Mouse (Mus musculus) bone marrow, adult 2 months (tissue): Measurements from ENCODE around the gene Wdr73. TPM values are rescaled to one million over a fixed set of nuclear protein-coding genes. Genes with fewer than 3 reads are reported as not detected.

Source experiments
- H3K27ac ChIP-seq: fragments of 200-500 bp; 2 replicates; pipeline ENCODE4 v1.5.1; 2012; ENCODE audit warnings: low read depth, mild to moderate bottlenecking, control low read depth, inconsistent platforms, low read length; ENCODE audit not compliant: control insufficient read depth, poor library complexity, insufficient read depth
- H3K4me1 ChIP-seq: fragments of 200-500 bp; 2 replicates; pipeline ENCODE4 v1.6.1; 2011; ENCODE audit warnings: low read length; ENCODE audit not compliant: control insufficient read depth, insufficient read depth
- H3K4me3 ChIP-seq: fragments of 200-500 bp; replicated peaks from 2 replicates; pipeline ENCODE3; 2011; ENCODE audit warnings: mild to moderate bottlenecking, low read depth, low read length, control low read depth; ENCODE audit not compliant: control insufficient read depth
- CTCF ChIP-seq: fragments of 200-500 bp; IDR thresholded peaks from 2 replicates; pipeline ENCODE4 v1.5.1; 2011; ENCODE audit warnings: low read length, control low read depth; ENCODE audit not compliant: control insufficient read depth, insufficient read depth
- POLR2A ChIP-seq: fragments of 200-500 bp; IDR thresholded peaks from 2 replicates; pipeline ENCODE4 v1.6.1; 2011; ENCODE audit warnings: low read depth, mild to moderate bottlenecking, control low read depth, low read length, borderline replicate concordance; ENCODE audit not compliant: control insufficient read depth
- WGBS: fragments of 180-500 bp; shearing (Covaris S2); methylation state at CpG from one replicate; pipeline ENCODE4 v1.1.7; 2018; 5-methylcytosine and 5-hydroxymethylcytosine counted together
- polyA plus RNA-seq: library from polyadenylated mRNA; stranded (reverse); fragments of >200 nt; gene quantifications from 2 replicates; pipeline ENCODE4 v1.2.4, GENCODE M21; 2011; ENCODE audit warnings: low replicate concordance; ENCODE audit not compliant: missing spikeins, insufficient read depth, insufficient read length

The Wdr73 gene
- polyA plus RNA-seq, 1 experiment, result 12.8 TPM

DNA sequence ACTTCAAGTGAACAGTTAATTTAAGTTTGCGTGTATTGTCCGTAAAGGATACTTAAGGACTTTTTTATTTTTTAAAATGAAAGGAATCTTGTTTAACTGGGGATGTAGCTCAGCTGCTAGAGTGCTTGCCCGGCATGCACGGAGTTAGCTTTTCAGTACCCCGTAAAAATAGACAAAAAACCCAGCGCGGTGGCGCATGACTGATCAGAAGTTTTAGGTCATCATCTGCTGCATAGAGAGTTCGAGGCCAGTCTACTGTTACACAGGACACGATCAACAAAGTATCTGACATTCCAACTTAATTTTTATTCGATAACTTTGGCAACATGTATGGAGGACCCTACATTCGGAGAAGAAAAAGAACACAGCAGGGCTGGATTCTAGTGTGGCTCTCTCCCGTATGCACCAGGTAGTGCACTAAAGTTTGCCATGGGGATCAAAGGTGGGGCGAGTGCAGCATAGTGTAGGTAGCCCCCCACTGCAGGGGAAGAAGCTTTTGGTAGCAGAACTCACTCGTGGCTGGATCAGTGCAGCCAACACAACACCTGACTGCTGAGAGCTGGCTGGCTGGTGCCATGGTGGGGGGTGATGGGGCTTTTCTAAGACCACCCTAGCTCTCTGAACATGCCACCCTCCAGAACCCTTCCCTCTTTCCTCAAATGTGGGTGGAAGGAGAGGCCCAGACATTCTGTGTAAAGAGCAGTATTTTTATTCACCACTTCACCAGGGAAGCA is 639 bp upstream of the Wdr73 start:
- WGBS, result 19% methylated on average over 15 of the region's 15 CpGs
- Histone ChIP-seq H3K27ac (peak overlapping the region; percentile 46; the same call in 1 of the 2 replicates), H3K4me1 (no peaks in the 10 kb centered on the region; the same call in 1 of the 2 replicates), H3K4me3 (peak overlapping the region; percentile 76)
- no peak for TF ChIP-seq CTCF
- TF ChIP-seq POLR2A, result no peak

- no peak overlapping the region for H3K4me3 ChIP-seq
- TF ChIP-seq CTCF (no peak), POLR2A (no peak)
Observed at GRCm38 (mm10) chr7:80897721-80898120, 3.3 kb downstream of the Wdr73 start.

DNA sequence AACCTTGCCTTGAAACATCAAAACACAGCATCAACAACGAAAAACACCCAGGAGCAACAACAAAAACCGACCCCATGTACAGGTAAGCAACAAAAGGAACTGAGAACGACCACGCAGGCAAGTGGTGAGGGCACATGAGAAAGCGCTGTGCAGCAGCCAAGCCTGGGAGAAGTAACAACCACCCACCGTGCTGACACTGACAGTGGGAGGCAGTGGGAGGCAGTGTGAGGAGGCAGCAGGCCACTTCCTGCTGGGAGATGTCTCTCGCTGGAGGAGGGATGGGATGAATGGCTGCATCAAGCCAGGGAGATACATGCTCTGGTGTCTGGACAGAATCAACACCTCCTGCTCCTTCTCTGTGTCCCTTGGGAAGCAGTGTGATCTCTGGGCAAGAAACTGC is 3.9 kb downstream of the Wdr73 start:
- H3K4me1 ChIP-seq, result no peaks in the 10 kb centered on the region; the same call in 1 of the 2 replicates

More at GRCm38 (mm10) chr7:80897721-80898120, 3.3 kb downstream of the Wdr73 start:
- Histone ChIP-seq H3K4me1 (no peaks in the 10 kb centered on the region; the same call in 1 of the 2 replicates), H3K27ac (no peak overlapping the region)
- 83% methylated on average over 4 of the region's 4 CpGs for WGBS

DNA sequence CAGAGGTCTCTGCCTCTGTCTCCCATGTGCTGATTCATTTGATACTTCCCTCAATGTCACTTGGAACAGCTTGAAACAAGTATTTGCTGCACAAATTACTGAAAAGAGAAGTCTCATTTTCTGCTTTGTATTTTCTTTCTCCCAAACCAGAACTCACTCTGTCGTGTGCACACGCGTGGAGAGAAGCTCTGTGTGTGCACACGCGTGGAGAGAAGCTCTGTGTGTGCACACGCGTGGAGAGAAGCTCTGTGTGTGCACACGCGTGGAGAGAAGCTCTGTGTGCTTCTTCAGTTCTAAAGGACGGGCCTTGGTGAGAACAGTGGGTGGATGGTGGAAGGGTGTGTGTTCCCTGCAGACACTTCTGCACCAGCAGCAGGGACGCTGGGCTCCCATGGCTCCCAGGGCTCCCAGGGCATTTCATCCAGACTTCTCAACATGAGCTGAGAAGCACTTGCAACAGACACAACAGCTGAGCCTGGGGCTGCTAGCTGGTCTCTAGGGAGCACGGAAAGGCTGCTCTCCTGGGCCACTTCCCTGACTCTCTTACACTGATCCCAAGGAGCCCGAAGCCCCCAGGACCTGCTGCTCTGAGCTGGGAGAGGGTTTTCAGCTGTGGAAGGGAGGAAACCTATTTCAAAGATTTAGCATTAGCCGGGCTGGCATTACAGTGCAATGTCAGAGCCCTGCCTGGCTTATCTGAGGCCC is 6.1 kb downstream of the Wdr73 start:
- Histone ChIP-seq H3K4me3 (no peak overlapping the region), H3K27ac (no peak overlapping the region), H3K4me1 (no peaks in the 10 kb centered on the region)
- WGBS, result 92% methylated on average over 14 of the region's 14 CpGs
- no peak for TF ChIP-seq CTCF

More for the DNA sequence above, 3.9 kb downstream of the Wdr73 start:
- Histone ChIP-seq H3K27ac (no peak overlapping the region), H3K4me3 (no peak overlapping the region)
- TF ChIP-seq CTCF (no peak), POLR2A (no peak)
- WGBS, result 80% methylated on average over 7 of the region's 7 CpGs

DNA sequence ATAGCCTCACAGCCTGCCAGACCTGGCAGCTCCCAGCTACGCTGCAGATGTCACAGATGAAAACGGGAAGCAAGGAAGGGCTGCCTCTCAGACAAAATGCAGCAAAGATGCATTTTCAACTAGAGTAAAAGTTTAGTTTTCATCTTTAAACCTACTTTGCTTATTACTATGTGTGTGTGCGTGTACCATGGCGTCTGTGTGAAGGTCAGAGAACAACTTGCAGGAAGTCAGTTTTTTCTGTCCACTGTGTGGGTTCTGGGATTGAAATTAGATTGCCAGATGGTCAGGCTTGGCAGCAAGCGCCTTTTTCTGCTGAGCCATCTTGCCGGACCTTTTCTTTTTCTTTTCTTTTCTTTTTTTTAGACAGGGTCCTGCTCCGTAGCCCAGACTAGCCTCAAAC is 6.9 kb downstream of the Wdr73 start:
- 84% methylated on average over 7 of the region's 7 CpGs for WGBS
- H3K4me3 ChIP-seq, result no peak overlapping the region
- no peak overlapping the region for H3K27ac ChIP-seq
- TF ChIP-seq CTCF, result no peak
- TF ChIP-seq POLR2A, result no peak
- peaks cover 4% of the 10 kb centered on the region for H3K4me1 ChIP-seq

DNA sequence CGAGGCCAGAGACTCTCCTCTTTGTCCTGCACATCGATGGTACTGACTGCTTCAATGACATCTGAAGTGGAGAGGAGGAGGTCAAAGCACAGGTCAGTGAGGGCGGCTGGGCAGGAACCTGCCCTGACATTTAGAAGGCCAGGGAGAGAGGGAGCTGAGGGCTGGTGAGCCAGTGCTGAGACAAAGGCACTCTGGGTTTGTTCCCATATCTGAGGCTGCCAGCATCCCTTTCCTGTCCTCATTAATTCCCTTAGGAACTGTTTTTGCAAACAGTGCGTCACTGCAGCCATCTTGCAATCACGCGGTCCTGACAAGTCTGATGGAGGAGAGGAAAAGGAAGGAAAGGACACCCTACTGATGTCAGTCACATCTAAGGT is 7.3 kb downstream of the Wdr73 start:
- H3K4me1 ChIP-seq, result peaks cover 4% of the 10 kb centered on the region
- TF ChIP-seq POLR2A, result no peak
- no peak for TF ChIP-seq CTCF
- 81% methylated on average over 6 of the region's 6 CpGs for WGBS
- no peak overlapping the region for H3K27ac ChIP-seq
- H3K4me3 ChIP-seq, result no peak overlapping the region

DNA sequence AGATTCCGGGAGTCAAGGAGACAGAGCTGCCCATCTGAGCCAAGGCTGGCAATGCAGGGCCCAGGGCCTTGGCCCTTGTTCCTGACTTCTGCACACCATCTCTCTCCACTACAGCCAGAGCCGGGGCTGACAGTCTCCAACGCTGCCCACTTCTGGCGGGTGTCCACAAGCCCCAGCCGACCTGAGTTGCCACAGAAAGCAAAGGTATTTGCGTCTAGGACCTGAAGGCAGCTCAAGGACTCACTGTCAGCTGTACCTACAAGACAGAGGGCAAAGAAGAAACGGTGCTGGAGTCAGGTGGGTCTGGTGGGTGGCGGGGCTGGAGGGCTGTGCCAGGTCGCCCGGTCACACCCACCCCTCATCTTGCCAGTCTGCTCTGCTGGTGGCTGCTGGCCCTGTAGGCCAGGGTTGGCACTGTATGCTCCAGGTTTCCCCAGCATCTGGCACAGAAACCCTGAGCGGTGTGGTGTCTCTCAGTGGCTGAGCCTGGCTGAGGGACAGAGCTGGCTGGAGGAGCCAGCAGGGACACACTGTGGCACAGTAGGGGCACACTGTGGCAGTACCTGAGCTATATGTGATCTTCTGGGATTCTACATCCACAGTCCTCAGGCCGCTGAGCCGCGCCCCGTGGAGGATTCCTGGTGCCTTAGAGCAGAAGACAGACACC is 7.8 kb downstream of the Wdr73 start:
- no peak for TF ChIP-seq POLR2A
- TF ChIP-seq CTCF, result no peak
- 87% methylated on average over 15 of the region's 15 CpGs for WGBS
- Histone ChIP-seq H3K4me3 (no peak overlapping the region), H3K4me1 (peaks cover 4% of the 10 kb centered on the region), H3K27ac (no peak overlapping the region)

DNA sequence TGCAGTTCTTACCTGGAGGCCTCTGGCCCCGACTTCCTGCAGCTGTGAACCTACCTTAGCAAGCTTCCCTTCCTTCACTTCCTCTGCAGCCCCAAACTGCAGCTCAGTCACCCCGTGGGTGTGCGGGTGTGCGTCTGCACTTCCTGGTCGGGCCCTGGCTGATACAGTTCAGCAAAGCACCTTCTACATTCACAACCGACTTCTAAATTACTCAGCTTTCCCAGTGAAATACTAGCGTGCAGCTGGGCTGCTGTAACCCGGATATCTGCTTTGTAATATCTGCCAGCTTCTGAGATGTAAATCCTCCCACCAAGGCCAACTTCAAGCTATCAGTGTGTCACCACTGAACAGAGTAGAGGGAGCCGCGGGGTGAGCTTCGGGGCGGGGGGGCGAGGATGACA is 11.2 kb downstream of the Wdr73 start:
- 13% methylated on average over 13 of the region's 13 CpGs for WGBS
- peaks cover 4% of the 10 kb centered on the region for H3K4me1 ChIP-seq
- no peak overlapping the region for H3K4me3 ChIP-seq
- peak overlapping the region; percentile 59 for H3K27ac ChIP-seq
- TF ChIP-seq POLR2A (no peak), CTCF (no peak)
